Mouse (Mus musculus): ENCODE measurements around the gene Ttc3. TPM values are rescaled to one million over a fixed set of nuclear protein-coding genes. Genes with fewer than 3 reads are reported as not detected.

Ttc3 gene
- 58.0 and 60.3 TPM in 2 replicates for polyA plus RNA-seq (2015; fragmentation: Nextera tagmentation; extraction: Ambion mirVana)

DNA sequence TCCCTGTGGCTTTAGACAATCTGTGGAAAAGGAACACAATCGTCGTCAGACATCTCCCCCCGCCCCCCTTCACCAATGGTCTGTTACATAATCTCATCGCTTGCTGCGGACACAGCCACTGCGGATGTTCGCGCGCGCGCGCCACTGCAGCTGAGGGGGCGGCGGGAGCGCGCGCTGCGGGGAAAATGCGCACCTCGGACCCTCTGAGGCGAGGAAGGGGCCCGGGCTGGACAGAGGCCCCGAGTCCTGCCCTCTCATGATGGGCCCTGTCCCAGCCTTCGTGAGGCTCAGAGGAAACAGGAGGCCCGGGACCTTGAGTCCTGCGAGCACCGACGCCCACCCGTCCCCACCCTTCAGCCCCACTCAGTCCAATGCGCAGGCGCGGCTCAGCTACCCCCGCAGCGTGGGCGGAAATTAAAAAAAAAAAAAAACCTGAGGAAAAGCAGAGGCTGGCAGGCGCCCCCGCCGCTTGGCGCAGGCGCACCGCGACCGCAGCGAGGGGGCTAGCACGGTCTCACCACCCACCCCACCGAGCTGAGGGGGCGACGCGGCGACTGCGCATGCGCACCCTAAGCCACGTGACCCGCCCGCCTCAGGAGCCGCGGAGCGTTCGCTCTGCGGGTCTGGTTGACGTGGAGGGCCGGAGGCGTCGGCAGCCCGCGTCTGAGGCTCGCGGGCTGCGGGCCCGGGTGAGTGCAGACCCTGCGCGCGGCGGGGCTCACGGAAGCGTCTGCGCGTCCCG lies at the start of gene Ttc3:
TSS of gene Ttc3 (plus strand) at position 446 of the 742 bp plus-strand sequence.
- WGBS = under 1% methylated on average over 62 of the region's 79 CpGs
- no peaks in the 10 kb centered on the region for H3K27me3 ChIP-seq (ENCODE audit: control insufficient read depth, insufficient read depth, low read length)
- no peaks in the 10 kb centered on the region for H3K36me3 ChIP-seq (ENCODE audit: control insufficient read depth, insufficient read depth, low read length)
- H3K27ac ChIP-seq (replicated peaks) = peak within 1 kb of the TSS; percentile 98
- H3K4me2 ChIP-seq (replicated peaks; ENCODE audit: low read depth) = peak within 1 kb of the TSS; percentile 86
- 0 out of 2 replicates have a peak, but pooled peaks cover 3% of the 10 kb centered on the region for H3K4me1 ChIP-seq (replicated peaks; ENCODE audit: control insufficient read depth, insufficient read depth)
- TF ChIP-seq EP300 (optimal IDR thresholded peaks at IDR 0.05) (no peak), CTCF (IDR thresholded peaks at IDR 0.05; ENCODE audit: low read depth) (no peak)
- peak within 1 kb of the TSS; percentile 91 for H3K4me3 ChIP-seq (ENCODE audit: low read depth, low read length)
- ATAC-seq (ENCODE audit: low FRiP score, low TSS enrichment) (peak; percentile 88), DNase-seq (ENCODE audit: low spot score) (peak; percentile 90)
- peak within 1 kb of the TSS; percentile 91 for H3K9ac ChIP-seq (ENCODE audit: low read length)
- no peaks in the 10 kb centered on the region for H3K9me3 ChIP-seq (ENCODE audit: control insufficient read depth, low read length)

DNA sequence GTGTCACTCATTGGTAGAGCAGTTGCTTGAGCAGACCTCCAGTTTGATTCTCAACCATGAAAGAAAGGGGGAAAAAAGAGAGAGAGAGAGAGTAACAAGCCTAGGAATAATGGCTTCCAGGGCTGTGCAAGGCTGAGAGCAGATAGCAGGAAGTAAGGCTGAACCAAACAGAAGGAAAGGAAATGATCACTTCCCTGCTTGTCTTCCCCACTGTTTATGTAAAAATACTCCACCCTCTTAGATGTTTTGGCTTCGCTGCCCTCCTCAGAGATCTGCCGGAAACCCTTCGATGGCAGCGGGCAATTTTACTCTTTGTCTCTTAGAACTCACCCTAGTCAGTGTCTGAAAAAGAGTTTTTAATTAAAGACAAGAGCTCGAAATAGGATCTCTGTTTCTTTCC lies 46.7 kb upstream of the Ttc3 start:
- H3K4me1 ChIP-seq (replicated peaks; ENCODE audit: control insufficient read depth, insufficient read depth) = no peaks in the 10 kb centered on the region
- H3K27ac ChIP-seq (replicated peaks) = no peak overlapping the region
- no peaks in the 10 kb centered on the region for H3K27me3 ChIP-seq (ENCODE audit: control insufficient read depth, insufficient read depth, low read length)
- H3K9ac ChIP-seq (ENCODE audit: low read length) = no peak overlapping the region
- no peak overlapping the region for H3K4me3 ChIP-seq (ENCODE audit: low read depth, low read length)
- DNase-seq (ENCODE audit: low spot score) = no peak
- no peak overlapping the region for H3K4me2 ChIP-seq (replicated peaks; ENCODE audit: low read depth)
- ATAC-seq (ENCODE audit: low FRiP score, low TSS enrichment) = no peak
- TF ChIP-seq CTCF (IDR thresholded peaks at IDR 0.05; ENCODE audit: low read depth) (no peak), EP300 (optimal IDR thresholded peaks at IDR 0.05) (no peak)
- 64% methylated on average over 5 of the region's 5 CpGs for WGBS
- no peaks in the 10 kb centered on the region for H3K9me3 ChIP-seq (ENCODE audit: control insufficient read depth, low read length)
- H3K36me3 ChIP-seq (ENCODE audit: control insufficient read depth, insufficient read depth, low read length) = no peaks in the 10 kb centered on the region

DNA sequence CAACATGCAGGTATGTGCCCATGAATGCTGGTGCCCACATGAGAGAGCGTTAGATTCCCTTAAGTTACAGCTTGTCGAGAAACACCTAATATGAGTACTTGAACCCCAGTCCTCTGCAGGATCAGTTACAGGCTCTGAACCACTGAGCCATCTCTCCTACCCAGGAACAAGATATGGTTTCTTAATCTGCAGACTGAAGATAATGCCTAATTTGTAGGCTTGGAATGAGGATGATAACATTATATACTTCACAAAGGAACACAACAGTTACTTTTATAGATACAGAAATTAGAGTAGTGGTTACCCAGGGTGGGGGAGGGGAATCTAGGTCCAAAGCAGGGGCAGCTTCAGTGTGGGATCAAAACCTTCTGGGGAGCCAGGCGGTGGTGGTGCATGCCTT lies 44.4 kb upstream of the Ttc3 start:
- ATAC-seq (ENCODE audit: low FRiP score, low TSS enrichment) (no peak), DNase-seq (ENCODE audit: low spot score) (no peak)
- 93% methylated on average over 3 of the region's 3 CpGs for WGBS
- H3K36me3 ChIP-seq (ENCODE audit: control insufficient read depth, insufficient read depth, low read length) = no peaks in the 10 kb centered on the region
- no peak overlapping the region for H3K9ac ChIP-seq (ENCODE audit: low read length)
- H3K4me2 ChIP-seq (replicated peaks; ENCODE audit: low read depth) = no peak overlapping the region
- no peaks in the 10 kb centered on the region for H3K27me3 ChIP-seq (ENCODE audit: control insufficient read depth, insufficient read depth, low read length)
- no peak for TF ChIP-seq EP300 (optimal IDR thresholded peaks at IDR 0.05)
- no peak for TF ChIP-seq CTCF (IDR thresholded peaks at IDR 0.05; ENCODE audit: low read depth)
- no peaks in the 10 kb centered on the region for H3K4me1 ChIP-seq (replicated peaks; ENCODE audit: control insufficient read depth, insufficient read depth)
- H3K27ac ChIP-seq (replicated peaks) = no peak overlapping the region
- H3K4me3 ChIP-seq (ENCODE audit: low read depth, low read length) = no peak overlapping the region
- H3K9me3 ChIP-seq (ENCODE audit: control insufficient read depth, low read length) = no peaks in the 10 kb centered on the region

DNA sequence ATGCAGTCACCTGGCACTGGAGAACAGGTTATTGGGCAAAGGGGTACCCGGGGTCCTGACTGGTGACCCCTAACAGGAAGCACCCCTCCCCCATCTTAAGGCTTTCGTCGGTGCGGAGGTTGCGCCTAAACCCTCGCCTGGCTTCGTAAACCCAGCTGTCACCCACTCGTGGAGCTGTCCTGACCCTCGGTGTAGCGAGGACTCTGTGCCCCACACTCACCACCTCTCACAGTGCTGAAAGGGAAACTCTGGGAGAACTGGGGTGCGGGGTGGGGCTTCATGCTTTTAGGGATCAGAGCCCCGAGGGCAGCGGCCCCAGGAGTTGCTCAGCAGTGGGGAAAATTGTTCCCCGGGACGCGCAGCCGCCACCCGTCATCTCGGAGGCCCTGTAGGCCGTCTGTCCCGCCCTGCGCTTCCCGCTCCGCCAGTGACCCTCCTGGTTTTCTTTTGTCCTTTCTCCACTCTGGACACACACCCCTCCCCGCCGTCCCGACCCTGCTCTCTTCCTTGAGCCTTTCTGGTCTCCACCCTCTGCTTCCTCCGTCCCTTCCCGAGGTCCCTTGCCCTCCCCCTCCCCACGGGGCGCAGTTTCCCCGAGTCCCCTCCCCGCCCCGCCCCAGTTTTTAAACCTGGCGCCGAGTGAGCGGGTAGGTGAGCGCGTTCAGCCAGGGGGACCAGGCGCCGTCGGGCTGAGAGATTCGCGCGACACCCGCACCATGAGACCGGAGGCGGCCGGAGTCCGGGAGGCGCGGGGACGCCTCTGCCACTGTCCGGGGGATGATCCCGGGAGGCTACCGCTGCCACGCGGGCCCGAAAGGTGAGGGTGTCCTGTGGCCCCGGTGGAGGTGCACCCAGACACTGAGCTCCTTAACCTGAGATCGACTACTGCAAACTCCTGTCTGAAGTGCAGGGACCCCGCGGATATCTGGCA lies 42.4 kb upstream of the Ttc3 start, which contains the start of gene Ripply3:
TSS of gene Ripply3 (plus strand) at position 640 of the 931 bp plus-strand sequence.
- H3K27me3 ChIP-seq (ENCODE audit: control insufficient read depth, insufficient read depth, low read length) = no peaks in the 10 kb centered on the region
- H3K9me3 ChIP-seq (ENCODE audit: control insufficient read depth, low read length) = no peaks in the 10 kb centered on the region
- TF ChIP-seq EP300 (optimal IDR thresholded peaks at IDR 0.05) = no peak
- TF ChIP-seq CTCF (IDR thresholded peaks at IDR 0.05; ENCODE audit: low read depth) = no peak
- WGBS = under 1% methylated on average over 63 of the region's 63 CpGs
- H3K9ac ChIP-seq (ENCODE audit: low read length) = peak within 1 kb of the TSS; percentile 69
- peak; percentile 65 for ATAC-seq (ENCODE audit: low FRiP score, low TSS enrichment)
- peak; percentile 71 for DNase-seq (ENCODE audit: low spot score)
- H3K4me2 ChIP-seq (replicated peaks; ENCODE audit: low read depth) = peak within 1 kb of the TSS; percentile 94
- no peaks in the 10 kb centered on the region for H3K4me1 ChIP-seq (replicated peaks; ENCODE audit: control insufficient read depth, insufficient read depth)
- H3K36me3 ChIP-seq (ENCODE audit: control insufficient read depth, insufficient read depth, low read length) = no peaks in the 10 kb centered on the region
- peak within 1 kb of the TSS; percentile 62 for H3K4me3 ChIP-seq (ENCODE audit: low read depth, low read length)
- H3K27ac ChIP-seq (replicated peaks) = peak within 1 kb of the TSS; percentile 35; the same call in 1 of the 2 replicates

DNA sequence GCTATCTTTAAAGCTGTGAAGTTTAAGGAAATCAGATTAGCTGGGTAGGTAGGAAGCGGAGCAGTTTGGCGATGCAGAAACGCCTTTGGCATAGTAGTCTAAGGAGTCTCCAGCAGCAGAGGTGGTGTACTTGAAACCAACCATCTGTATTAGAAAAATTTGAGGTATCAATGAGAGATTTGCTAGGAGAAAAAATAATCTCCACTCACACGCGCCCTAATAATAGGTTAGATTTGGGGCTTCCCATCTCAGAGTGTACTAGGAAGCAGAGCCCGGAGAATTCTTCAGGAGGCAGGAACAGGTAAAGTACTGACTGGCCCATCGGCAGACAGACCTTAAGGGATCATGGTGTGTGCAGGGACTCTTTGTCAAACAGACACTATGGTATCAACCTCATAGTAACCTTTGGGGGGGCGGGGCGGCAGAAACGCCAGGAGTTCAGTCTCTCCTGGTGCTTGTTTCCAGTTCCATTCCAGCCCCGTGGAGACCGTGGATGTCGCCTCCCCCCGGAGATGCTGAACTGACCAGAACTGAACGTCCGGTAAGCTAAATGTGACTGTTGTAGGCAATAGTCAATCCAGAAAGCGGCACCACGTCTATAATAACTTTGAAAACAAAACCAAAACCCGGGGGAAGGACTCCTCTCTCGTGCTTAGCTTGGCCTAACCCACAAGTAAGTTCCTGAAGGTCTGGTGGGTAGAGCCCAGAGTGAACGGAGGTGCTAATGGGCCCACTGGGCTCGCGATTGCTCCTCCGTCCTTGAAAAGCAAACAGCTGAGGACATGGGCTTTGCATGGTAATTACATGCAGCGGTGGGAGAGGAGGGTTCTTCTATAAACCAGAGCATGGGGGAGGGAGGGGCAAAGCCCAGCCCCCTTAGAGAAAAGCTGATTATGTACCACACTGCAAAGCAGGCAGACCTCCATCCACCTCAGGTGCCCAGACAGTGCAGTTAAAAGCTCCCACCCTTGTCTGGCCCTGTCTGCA lies 41.2 kb upstream of the Ttc3 start:
- no peak overlapping the region for H3K27ac ChIP-seq (replicated peaks)

More for the DNA sequence above, 41.2 kb upstream of the Ttc3 start:
- Histone ChIP-seq H3K4me1 (replicated peaks; ENCODE audit: control insufficient read depth, insufficient read depth) (no peaks in the 10 kb centered on the region), H3K36me3 (ENCODE audit: control insufficient read depth, insufficient read depth, low read length) (no peaks in the 10 kb centered on the region), H3K9ac (ENCODE audit: low read length) (peak overlapping the region; percentile 69), H3K4me3 (ENCODE audit: low read depth, low read length) (peak overlapping the region; percentile 62), H3K9me3 (ENCODE audit: control insufficient read depth, low read length) (no peaks in the 10 kb centered on the region), H3K27me3 (ENCODE audit: control insufficient read depth, insufficient read depth, low read length) (no peaks in the 10 kb centered on the region), H3K4me2 (replicated peaks; ENCODE audit: low read depth) (peak overlapping the region; percentile 94)
- DNase-seq (ENCODE audit: low spot score) = peak; percentile 31
- ATAC-seq (ENCODE audit: low FRiP score, low TSS enrichment) = no peak
- no peak for TF ChIP-seq EP300 (optimal IDR thresholded peaks at IDR 0.05)
- no peak for TF ChIP-seq CTCF (IDR thresholded peaks at IDR 0.05; ENCODE audit: low read depth)
- 30% methylated on average over 25 of the region's 25 CpGs for WGBS
